Mouse (Mus musculus) lung, postnatal 0 days (tissue): ENCODE data around the gene Mef2c.

Experiments used
- CTCF ChIP-seq: IDR thresholded peaks from 2 replicates; pipeline ENCODE4 v1.5.1; 2016; ENCODE audit warnings: antibody characterized with exemption, mild to moderate bottlenecking
- EP300 ChIP-seq: IDR thresholded peaks from 2 replicates; pipeline ENCODE4 v1.6.1; 2016; ENCODE audit warnings: antibody characterized with exemption, mild to moderate bottlenecking, control low read depth

DNA sequence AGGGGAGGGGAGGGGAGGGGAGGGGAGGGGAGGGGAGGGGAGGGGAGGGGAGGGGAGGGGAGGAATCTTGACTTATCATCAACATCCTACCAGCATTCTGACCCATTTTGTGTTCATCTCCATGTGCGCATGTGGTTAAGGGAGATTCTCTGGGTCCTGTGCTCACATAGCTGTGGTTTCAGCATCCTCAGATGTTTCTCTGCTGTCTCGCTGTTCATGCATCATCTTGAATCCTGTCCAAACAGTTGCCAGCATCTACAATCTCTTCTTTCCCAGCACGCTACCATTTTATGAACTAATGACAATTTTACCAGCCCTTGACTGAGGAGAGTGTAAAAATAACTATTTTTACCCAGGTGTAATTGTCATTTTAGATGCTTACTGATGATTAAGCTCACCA, 44.2 kb upstream of the Mef2c start:
- TF ChIP-seq EP300 = no peak
- TF ChIP-seq CTCF = no peak
